Mouse (Mus musculus): ENCODE measurements around the gene Spock1. TPM values are rescaled to one million over a fixed set of nuclear protein-coding genes. Genes with fewer than 3 reads are reported as not detected.
A peak's percentile ranks its signal among the peaks of the same experiment; 100 is the strongest.

Spock1 gene
- polyA plus RNA-seq, 1 experiment from 2014 or later, result 1.2 TPM

DNA sequence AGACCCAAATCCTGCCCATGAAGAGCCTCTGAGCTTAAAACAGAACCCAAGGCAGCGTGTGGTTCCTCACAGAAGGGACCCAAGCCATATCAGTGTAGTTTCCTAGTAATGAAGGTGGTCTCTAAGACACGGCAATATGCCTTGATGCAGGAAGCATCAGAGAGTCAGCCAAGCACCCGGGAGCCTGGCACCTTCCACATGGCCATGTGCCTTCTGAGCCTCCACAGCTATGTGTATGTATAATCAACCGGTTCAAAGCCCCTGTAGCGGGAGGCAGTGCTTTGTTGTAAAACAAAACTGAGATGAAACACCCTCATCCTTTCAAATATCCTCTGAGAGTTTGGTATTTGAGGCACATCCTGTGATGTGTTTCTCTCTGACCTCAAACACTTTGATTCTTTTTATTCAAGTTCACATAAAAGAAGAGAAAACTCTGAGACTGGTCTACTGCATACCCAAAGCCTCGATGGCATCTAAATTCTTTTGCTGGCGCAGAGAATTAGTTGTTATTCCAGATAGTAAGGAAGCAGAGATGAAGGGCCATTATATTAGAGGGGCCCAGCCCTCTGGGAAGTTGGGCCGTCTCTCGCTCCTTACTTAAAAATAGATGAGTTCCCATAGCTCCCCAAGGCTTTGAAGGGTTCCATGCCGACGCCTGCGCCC, 325.7 kb downstream of the Spock1 start:
- H3K27me3 ChIP-seq (ENCODE audit: control insufficient read depth, insufficient read depth, low read length), result no peaks in the 10 kb centered on the region
- no peaks in the 10 kb centered on the region for H3K36me3 ChIP-seq (ENCODE audit: control insufficient read depth, insufficient read depth, low read length)
- H3K4me3 ChIP-seq (ENCODE audit: low read depth, low read length), result no peak overlapping the region
- DNase-seq (ENCODE audit: low spot score) (no peak), ATAC-seq (ENCODE audit: insufficient number of reproducible peaks, low FRiP score, low TSS enrichment, low read depth) (no peak)
- no peaks in the 10 kb centered on the region for H3K9me3 ChIP-seq (ENCODE audit: control insufficient read depth, low read length)
- 90% methylated on average over 12 of the region's 12 CpGs for WGBS
- H3K4me2 ChIP-seq (ENCODE audit: low read depth, severe bottlenecking), result no peak overlapping the region
- H3K9ac ChIP-seq (ENCODE audit: low read length), result no peak overlapping the region
- H3K27ac ChIP-seq (replicated peaks; ENCODE audit: low read depth, low read length), result no peak overlapping the region
- H3K4me1 ChIP-seq (ENCODE audit: control insufficient read depth, insufficient read depth, low read length), result peaks cover 1% of the 10 kb centered on the region; the same call in 1 of the 2 replicates

DNA sequence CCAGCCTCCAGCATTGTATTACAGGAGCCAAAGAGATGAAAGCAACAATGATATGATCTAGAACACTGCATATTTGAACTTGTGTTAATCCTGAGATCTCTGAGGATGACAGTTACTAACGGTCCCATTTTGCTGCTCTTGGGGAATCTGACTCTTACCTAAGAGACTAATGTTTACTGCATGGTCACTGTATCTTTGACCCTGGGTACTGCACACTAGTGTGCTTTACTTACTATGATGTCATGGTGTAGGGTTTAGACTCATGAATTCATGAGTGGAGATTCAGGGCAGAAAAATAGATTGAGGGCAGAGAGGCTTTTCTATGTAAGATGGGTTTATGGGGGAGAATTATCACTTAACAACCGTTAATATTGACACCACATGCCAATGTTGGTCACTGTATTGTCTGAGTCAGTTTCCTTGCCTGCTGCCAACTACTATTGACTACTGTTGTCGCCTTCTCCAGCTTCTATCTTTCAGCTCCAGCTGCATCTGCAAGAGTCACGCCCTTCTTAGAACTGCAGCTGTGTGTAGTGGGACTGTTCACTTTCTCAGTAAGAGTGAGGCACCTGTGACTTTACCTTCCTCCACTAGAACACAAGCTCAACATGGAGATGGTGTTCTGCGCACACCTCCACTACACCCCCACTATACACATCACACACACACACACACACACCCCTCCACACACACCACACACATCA, 330.4 kb downstream of the Spock1 start:
- Histone ChIP-seq H3K27ac (replicated peaks; ENCODE audit: low read depth, low read length) (no peak overlapping the region), H3K27me3 (ENCODE audit: control insufficient read depth, insufficient read depth, low read length) (no peaks in the 10 kb centered on the region), H3K9ac (ENCODE audit: low read length) (no peak overlapping the region), H3K36me3 (ENCODE audit: control insufficient read depth, insufficient read depth, low read length) (no peaks in the 10 kb centered on the region), H3K4me3 (ENCODE audit: low read depth, low read length) (no peak overlapping the region), H3K4me2 (ENCODE audit: low read depth, severe bottlenecking) (no peak overlapping the region), H3K4me1 (ENCODE audit: control insufficient read depth, insufficient read depth, low read length) (no peaks in the 10 kb centered on the region), H3K9me3 (ENCODE audit: control insufficient read depth, low read length) (no peaks in the 10 kb centered on the region)
- ATAC-seq (ENCODE audit: insufficient number of reproducible peaks, low FRiP score, low TSS enrichment, low read depth) (no peak), DNase-seq (ENCODE audit: low spot score) (no peak)
- 93% methylated on average over 5 of the region's 5 CpGs for WGBS

GRCm38 (mm10) chr13:57573501-57573900, 334.6 kb downstream of the Spock1 start:
- Histone ChIP-seq H3K9me3 (ENCODE audit: control insufficient read depth, low read length) (no peaks in the 10 kb centered on the region), H3K36me3 (ENCODE audit: control insufficient read depth, insufficient read depth, low read length) (no peaks in the 10 kb centered on the region), H3K4me3 (ENCODE audit: low read depth, low read length) (no peak overlapping the region), H3K9ac (ENCODE audit: low read length) (no peak overlapping the region), H3K27ac (replicated peaks; ENCODE audit: low read depth, low read length) (no peak overlapping the region), H3K4me2 (ENCODE audit: low read depth, severe bottlenecking) (no peak overlapping the region), H3K4me1 (ENCODE audit: control insufficient read depth, insufficient read depth, low read length) (no peaks in the 10 kb centered on the region), H3K27me3 (ENCODE audit: control insufficient read depth, insufficient read depth, low read length) (no peaks in the 10 kb centered on the region)
- ATAC-seq (ENCODE audit: insufficient number of reproducible peaks, low FRiP score, low TSS enrichment, low read depth), result no peak
- no peak for DNase-seq (ENCODE audit: low spot score)
- 56% methylated on average over 4 of the region's 4 CpGs for WGBS

DNA sequence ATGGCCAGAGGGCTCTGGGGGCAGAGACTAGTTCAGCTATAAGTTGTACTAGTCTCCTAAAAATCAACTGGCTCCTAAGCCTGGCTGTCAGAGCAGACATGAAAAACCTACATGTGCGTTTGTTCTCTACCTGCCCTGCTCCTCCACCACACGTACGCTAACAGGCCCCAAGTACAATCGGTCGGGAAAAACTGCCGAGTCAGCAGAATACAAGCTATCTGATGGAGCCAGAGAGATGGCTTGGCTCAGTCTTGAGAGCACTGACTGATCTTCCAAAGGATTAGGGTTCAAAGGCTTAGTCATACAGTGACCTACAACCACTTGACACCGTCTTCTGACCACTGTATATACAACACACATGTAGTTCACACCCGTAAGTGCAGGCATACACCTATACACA, 339.7 kb downstream of the Spock1 start:
- no peak for DNase-seq (ENCODE audit: low spot score)
- Histone ChIP-seq H3K9me3 (ENCODE audit: control insufficient read depth, low read length) (no peaks in the 10 kb centered on the region), H3K9ac (ENCODE audit: low read length) (no peak overlapping the region), H3K4me2 (ENCODE audit: low read depth, severe bottlenecking) (no peak overlapping the region), H3K4me3 (ENCODE audit: low read depth, low read length) (no peak overlapping the region), H3K27me3 (ENCODE audit: control insufficient read depth, insufficient read depth, low read length) (no peaks in the 10 kb centered on the region), H3K4me1 (ENCODE audit: control insufficient read depth, insufficient read depth, low read length) (no peaks in the 10 kb centered on the region), H3K36me3 (ENCODE audit: control insufficient read depth, insufficient read depth, low read length) (no peaks in the 10 kb centered on the region), H3K27ac (replicated peaks; ENCODE audit: low read depth, low read length) (no peak overlapping the region)
- ATAC-seq (ENCODE audit: insufficient number of reproducible peaks, low FRiP score, low TSS enrichment, low read depth), result no peak
- 95% methylated on average over 8 of the region's 8 CpGs for WGBS

- WGBS, result 50% methylated on average over 4 of the region's 4 CpGs
- H3K4me1 ChIP-seq (ENCODE audit: control insufficient read depth, insufficient read depth, low read length), result no peaks in the 10 kb centered on the region
- H3K36me3 ChIP-seq (ENCODE audit: control insufficient read depth, insufficient read depth, low read length), result no peaks in the 10 kb centered on the region
- no peaks in the 10 kb centered on the region for H3K9me3 ChIP-seq (ENCODE audit: control insufficient read depth, low read length)
- H3K4me3 ChIP-seq (ENCODE audit: low read depth, low read length), result no peak overlapping the region
- no peak for ATAC-seq (ENCODE audit: insufficient number of reproducible peaks, low FRiP score, low TSS enrichment, low read depth)
- H3K27ac ChIP-seq (replicated peaks; ENCODE audit: low read depth, low read length), result no peak overlapping the region
- no peak for DNase-seq (ENCODE audit: low spot score)
- no peak overlapping the region for H3K9ac ChIP-seq (ENCODE audit: low read length)
- H3K27me3 ChIP-seq (ENCODE audit: control insufficient read depth, insufficient read depth, low read length), result no peaks in the 10 kb centered on the region
- H3K4me2 ChIP-seq (ENCODE audit: low read depth, severe bottlenecking), result no peak overlapping the region
Observed at GRCm38 (mm10) chr13:57555186-57555585, 352.9 kb downstream of the Spock1 start.

DNA sequence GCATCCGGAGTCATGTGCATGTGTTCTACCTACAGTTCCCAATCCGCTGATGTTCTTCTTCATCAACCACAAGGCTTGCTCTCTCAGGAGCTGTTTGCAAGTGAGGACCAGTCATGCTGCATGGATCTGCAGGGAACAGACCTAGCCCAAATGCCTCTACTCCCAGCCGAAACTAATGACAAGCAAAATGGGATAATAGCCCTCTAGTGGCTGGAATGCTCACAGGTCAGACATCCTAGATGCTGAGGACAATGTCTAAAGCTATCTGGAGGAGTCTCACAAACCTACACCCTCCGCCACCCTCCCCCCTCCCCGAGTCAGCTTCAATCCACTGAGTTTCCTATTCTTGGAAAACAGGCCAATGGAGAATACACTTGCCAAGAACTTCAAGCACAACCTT, 358.4 kb downstream of the Spock1 start:
- no peaks in the 10 kb centered on the region for H3K27me3 ChIP-seq (ENCODE audit: control insufficient read depth, insufficient read depth, low read length)
- DNase-seq (ENCODE audit: low spot score), result peak; percentile 64
- H3K36me3 ChIP-seq (ENCODE audit: control insufficient read depth, insufficient read depth, low read length), result no peaks in the 10 kb centered on the region
- H3K4me3 ChIP-seq (ENCODE audit: low read depth, low read length), result no peak overlapping the region
- no peak overlapping the region for H3K4me2 ChIP-seq (ENCODE audit: low read depth, severe bottlenecking)
- no peaks in the 10 kb centered on the region for H3K9me3 ChIP-seq (ENCODE audit: control insufficient read depth, low read length)
- no peak overlapping the region for H3K27ac ChIP-seq (replicated peaks; ENCODE audit: low read depth, low read length)
- 0 out of 2 replicates have a peak, but pooled peaks have one; percentile 47 for ATAC-seq (ENCODE audit: insufficient number of reproducible peaks, low FRiP score, low TSS enrichment, low read depth)
- WGBS, result 41% methylated on average over 5 of the region's 5 CpGs
- H3K9ac ChIP-seq (ENCODE audit: low read length), result no peak overlapping the region
- peaks cover 7% of the 10 kb centered on the region; the same call in 1 of the 2 replicates for H3K4me1 ChIP-seq (ENCODE audit: control insufficient read depth, insufficient read depth, low read length)

- Histone ChIP-seq H3K4me3 (ENCODE audit: low read depth, low read length) (no peak overlapping the region), H3K9ac (ENCODE audit: low read length) (no peak overlapping the region), H3K27me3 (ENCODE audit: control insufficient read depth, insufficient read depth, low read length) (no peaks in the 10 kb centered on the region), H3K4me1 (ENCODE audit: control insufficient read depth, insufficient read depth, low read length) (no peaks in the 10 kb centered on the region; the same call in 1 of the 2 replicates), H3K9me3 (ENCODE audit: control insufficient read depth, low read length) (no peaks in the 10 kb centered on the region), H3K27ac (replicated peaks; ENCODE audit: low read depth, low read length) (no peak overlapping the region), H3K4me2 (ENCODE audit: low read depth, severe bottlenecking) (no peak overlapping the region), H3K36me3 (ENCODE audit: control insufficient read depth, insufficient read depth, low read length) (no peaks in the 10 kb centered on the region)
- DNase-seq (ENCODE audit: low spot score), result no peak
- WGBS, result 82% methylated on average over 8 of the region's 8 CpGs
- ATAC-seq (ENCODE audit: insufficient number of reproducible peaks, low FRiP score, low TSS enrichment, low read depth), result no peak
Observed at GRCm38 (mm10) chr13:57536988-57537547, 371.1 kb downstream of the Spock1 start.

DNA sequence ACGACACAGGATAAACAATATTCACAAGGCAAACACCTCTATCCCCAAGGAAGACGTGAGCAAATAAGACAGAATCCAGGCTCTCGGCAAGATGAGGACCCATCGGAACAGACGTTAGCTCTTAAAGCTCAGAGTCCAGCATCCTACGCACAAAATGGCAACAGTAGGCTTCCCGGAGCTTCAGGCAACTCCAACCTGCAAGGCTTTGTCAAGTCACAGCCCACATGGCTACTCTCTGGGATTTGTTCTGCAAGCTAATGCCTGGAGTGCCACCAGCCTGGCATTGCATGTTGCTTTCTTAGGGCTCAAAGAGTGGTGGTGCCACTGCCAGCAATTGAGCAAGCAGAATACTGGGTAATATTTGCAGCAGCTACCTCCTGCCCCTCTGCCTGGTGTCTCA, 373.8 kb downstream of the Spock1 start:
- DNase-seq (ENCODE audit: low spot score), result no peak
- ATAC-seq (ENCODE audit: insufficient number of reproducible peaks, low FRiP score, low TSS enrichment, low read depth), result no peak

More for the DNA sequence above, 373.8 kb downstream of the Spock1 start:
- no peaks in the 10 kb centered on the region for H3K27me3 ChIP-seq (ENCODE audit: control insufficient read depth, insufficient read depth, low read length)
- H3K9me3 ChIP-seq (ENCODE audit: control insufficient read depth, low read length), result no peaks in the 10 kb centered on the region
- no peak overlapping the region for H3K9ac ChIP-seq (ENCODE audit: low read length)
- no peak overlapping the region for H3K4me2 ChIP-seq (ENCODE audit: low read depth, severe bottlenecking)
- 73% methylated on average over 7 of the region's 7 CpGs for WGBS
- no peak overlapping the region for H3K27ac ChIP-seq (replicated peaks; ENCODE audit: low read depth, low read length)
- H3K4me3 ChIP-seq (ENCODE audit: low read depth, low read length), result no peak overlapping the region
- H3K36me3 ChIP-seq (ENCODE audit: control insufficient read depth, insufficient read depth, low read length), result no peaks in the 10 kb centered on the region
- no peaks in the 10 kb centered on the region; the same call in 1 of the 2 replicates for H3K4me1 ChIP-seq (ENCODE audit: control insufficient read depth, insufficient read depth, low read length)

All from limb, embryonic 11.5 days (tissue).